Mouse (Mus musculus) bone marrow macrophage, adult 2 months (primary cell): ENCODE data around the gene Dst. TPM values are rescaled to one million over a fixed set of nuclear protein-coding genes. Genes with fewer than 3 reads are reported as not detected.

ENCODE experiments used
- H3K27ac ChIP-seq: 2 replicates; pipeline ENCODE4 v1.5.1; 2012; ENCODE audit warnings: low read depth, low read length; ENCODE audit not compliant: insufficient read depth
- H3K4me1 ChIP-seq: 2 replicates; pipeline ENCODE4 v1.6.1; 2012; ENCODE audit warnings: low read length; ENCODE audit not compliant: control insufficient read depth, insufficient read depth
- H3K4me3 ChIP-seq: 2 replicates; pipeline ENCODE4 v1.5.1; 2012; ENCODE audit warnings: mild to moderate bottlenecking, low read length, moderate library complexity; ENCODE audit not compliant: insufficient read depth
- CTCF ChIP-seq: IDR thresholded peaks from 2 replicates; pipeline ENCODE4 v1.5.1; 2012; ENCODE audit warnings: low read depth, mild to moderate bottlenecking, low read length, moderate library complexity
- POLR2A ChIP-seq: IDR thresholded peaks from 2 replicates; pipeline ENCODE4 v1.6.1; 2012; ENCODE audit warnings: mild to moderate bottlenecking, low read depth, low read length, borderline replicate concordance
- polyA plus RNA-seq: library from polyadenylated mRNA; stranded (reverse); fragments of >200 nt; gene quantifications from 2 replicates; pipeline ENCODE4 v1.2.4, GENCODE M21; 2012; ENCODE audit not compliant: missing spikeins, insufficient read depth, insufficient read length

The Dst gene
- polyA plus RNA-seq, 1 experiment = 8.5 TPM

- TF ChIP-seq POLR2A (no peak), CTCF (no peak)
Observed at GRCm38 (mm10) chr1:34184266-34184665, 276.2 kb downstream of the Dst start.

GRCm38 (mm10) chr1:34186033-34186432, 278.0 kb downstream of the Dst start:
- Histone ChIP-seq H3K27ac (no peak overlapping the region), H3K4me1 (no peaks in the 10 kb centered on the region), H3K4me3 (no peak overlapping the region)
- TF ChIP-seq POLR2A = no peak
- TF ChIP-seq CTCF = no peak

More at GRCm38 (mm10) chr1:34184266-34184665, 276.2 kb downstream of the Dst start:
- no peak overlapping the region for H3K4me3 ChIP-seq
- no peak overlapping the region for H3K27ac ChIP-seq
- H3K4me1 ChIP-seq = no peaks in the 10 kb centered on the region

- TF ChIP-seq CTCF = no peak
- TF ChIP-seq POLR2A = no peak
- H3K4me1 ChIP-seq = no peaks in the 10 kb centered on the region
- H3K27ac ChIP-seq = no peak overlapping the region
- H3K4me3 ChIP-seq = no peak overlapping the region
Observed at GRCm38 (mm10) chr1:34187501-34187900, 279.5 kb downstream of the Dst start.

GRCm38 (mm10) chr1:34188721-34189236, 280.8 kb downstream of the Dst start:
- Histone ChIP-seq H3K4me3 (no peak overlapping the region), H3K27ac (no peak overlapping the region), H3K4me1 (no peaks in the 10 kb centered on the region)
- TF ChIP-seq POLR2A = no peak
- no peak for TF ChIP-seq CTCF

GRCm38 (mm10) chr1:34189318-34189717, 281.3 kb downstream of the Dst start:
- H3K4me3 ChIP-seq = no peak overlapping the region
- TF ChIP-seq POLR2A (no peak), CTCF (no peak)
- H3K27ac ChIP-seq = no peak overlapping the region
- no peaks in the 10 kb centered on the region for H3K4me1 ChIP-seq

GRCm38 (mm10) chr1:34189970-34190369, 281.9 kb downstream of the Dst start:
- TF ChIP-seq CTCF = peak; percentile 49
- TF ChIP-seq POLR2A = no peak
- H3K4me3 ChIP-seq = no peak overlapping the region
- no peak overlapping the region for H3K27ac ChIP-seq
- no peaks in the 10 kb centered on the region for H3K4me1 ChIP-seq

GRCm38 (mm10) chr1:34192174-34192573, 284.1 kb downstream of the Dst start:
- Histone ChIP-seq H3K4me1 (no peaks in the 10 kb centered on the region), H3K27ac (no peak overlapping the region), H3K4me3 (no peak overlapping the region)
- no peak for TF ChIP-seq POLR2A
- TF ChIP-seq CTCF = no peak

- H3K4me1 ChIP-seq = peaks cover 3% of the 10 kb centered on the region
- TF ChIP-seq CTCF = no peak
- no peak for TF ChIP-seq POLR2A
- H3K4me3 ChIP-seq = no peak overlapping the region
- H3K27ac ChIP-seq = no peak overlapping the region
Observed at GRCm38 (mm10) chr1:34200791-34201190, 292.8 kb downstream of the Dst start.

GRCm38 (mm10) chr1:34201483-34201882, 293.5 kb downstream of the Dst start:
- no peak overlapping the region for H3K27ac ChIP-seq
- peaks cover 3% of the 10 kb centered on the region for H3K4me1 ChIP-seq
- TF ChIP-seq CTCF (no peak), POLR2A (no peak)
- no peak overlapping the region for H3K4me3 ChIP-seq

GRCm38 (mm10) chr1:34211704-34212103, 303.7 kb downstream of the Dst start:
- H3K4me1 ChIP-seq = no peaks in the 10 kb centered on the region
- TF ChIP-seq POLR2A = no peak
- TF ChIP-seq CTCF = no peak
- H3K4me3 ChIP-seq = no peak overlapping the region
- H3K27ac ChIP-seq = no peak overlapping the region

- no peak overlapping the region for H3K4me3 ChIP-seq
- no peak overlapping the region for H3K27ac ChIP-seq
- TF ChIP-seq CTCF = no peak
- no peak for TF ChIP-seq POLR2A
Observed at GRCm38 (mm10) chr1:34216456-34216855, 308.4 kb downstream of the Dst start.

More at GRCm38 (mm10) chr1:34216456-34216855, 308.4 kb downstream of the Dst start:
- H3K4me1 ChIP-seq = no peaks in the 10 kb centered on the region
